Mouse (Mus musculus) thymus, adult 18-20 months (tissue): ENCODE measurements around the gene Ctnnd2.

Source experiments
- DNase-seq, 2 experiments: peaks; one replicate each; pipeline ENCODE4 v3.0.0; 2022; ENCODE audit warnings: mixed read lengths in 2 of 2

The Ctnnd2 gene

GRCm38 (mm10) chr15:30401111-30401510, 228.7 kb downstream of the Ctnnd2 start:
- DNase-seq: no peak

GRCm38 (mm10) chr15:30406254-30406653, 233.9 kb downstream of the Ctnnd2 start:
- no peak for DNase-seq

- no peak for DNase-seq
Measured at GRCm38 (mm10) chr15:30423146-30423545, 250.8 kb downstream of the Ctnnd2 start.

GRCm38 (mm10) chr15:30424290-30424689, 251.9 kb downstream of the Ctnnd2 start:
- DNase-seq: no peak

GRCm38 (mm10) chr15:30427342-30427741, 254.9 kb downstream of the Ctnnd2 start:
- no peak for DNase-seq

GRCm38 (mm10) chr15:30439045-30439444, 266.7 kb downstream of the Ctnnd2 start:
- DNase-seq: no peak

- no peak for DNase-seq
Measured at GRCm38 (mm10) chr15:30450765-30451164, 278.4 kb downstream of the Ctnnd2 start.

- DNase-seq: no peak
Measured at GRCm38 (mm10) chr15:30451921-30452320, 279.5 kb downstream of the Ctnnd2 start.

- DNase-seq: no peak
Measured at GRCm38 (mm10) chr15:30457541-30458250, 285.3 kb downstream of the Ctnnd2 start.

- no peak for DNase-seq
Measured at GRCm38 (mm10) chr15:30458671-30459070, 286.3 kb downstream of the Ctnnd2 start.

GRCm38 (mm10) chr15:30460341-30461125, 288.1 kb downstream of the Ctnnd2 start:
- no peak for DNase-seq

- no peak for DNase-seq
Measured at GRCm38 (mm10) chr15:30462804-30463423, 290.5 kb downstream of the Ctnnd2 start.

- DNase-seq: no peak
Measured at GRCm38 (mm10) chr15:30463471-30464047, 291.2 kb downstream of the Ctnnd2 start.

- DNase-seq: no peak
Measured at GRCm38 (mm10) chr15:30466950-30467543, 294.7 kb downstream of the Ctnnd2 start.

GRCm38 (mm10) chr15:30468773-30469172, 296.4 kb downstream of the Ctnnd2 start:
- DNase-seq: no peak

GRCm38 (mm10) chr15:30471280-30471966, 299.0 kb downstream of the Ctnnd2 start:
- DNase-seq: no peak

GRCm38 (mm10) chr15:30480676-30481075, 308.3 kb downstream of the Ctnnd2 start:
- no peak for DNase-seq

GRCm38 (mm10) chr15:30506476-30506875, 334.1 kb downstream of the Ctnnd2 start:
- no peak for DNase-seq

GRCm38 (mm10) chr15:30512467-30512866, 340.1 kb downstream of the Ctnnd2 start:
- no peak for DNase-seq

- DNase-seq: no peak
Measured at GRCm38 (mm10) chr15:30513122-30513521, 340.7 kb downstream of the Ctnnd2 start.

- DNase-seq: no peak
Measured at GRCm38 (mm10) chr15:30515425-30515824, 343.0 kb downstream of the Ctnnd2 start.

- no peak for DNase-seq
Measured at GRCm38 (mm10) chr15:30541459-30541858, 369.1 kb downstream of the Ctnnd2 start.
